ENCODE assay signal across 20 mouse cellular contexts in the genomic region with DNA sequence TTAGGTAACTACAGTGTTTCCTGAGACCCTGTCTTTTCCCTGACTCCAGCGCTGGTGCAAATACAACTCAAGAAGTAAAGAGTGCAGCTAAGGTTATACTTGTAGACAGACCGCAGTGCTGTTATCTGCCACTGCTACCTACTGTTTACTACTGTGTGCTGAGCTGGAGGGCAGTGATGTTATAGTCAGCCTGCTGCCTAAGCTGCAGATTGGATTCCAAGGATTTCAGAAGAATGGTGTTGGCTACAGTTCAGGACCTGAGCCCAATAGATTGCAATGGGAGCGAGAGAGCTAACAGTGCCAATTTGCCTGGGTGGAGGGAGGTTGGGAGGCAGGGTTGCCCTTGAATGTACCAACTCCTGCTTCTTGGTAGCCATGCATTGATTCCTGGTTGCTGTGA. TPM values are rescaled to one million over a fixed set of nuclear protein-coding genes. Genes with fewer than 3 reads are reported as not detected.
DNase-seq lines count a peak whose midpoint lies in the region; ATAC-seq and TF ChIP-seq lines count a peak whose summit lies in the region.
"Had no signal": no experiment of that assay in that cellular context is flagged by ENCODE, and none has a peak within 500 bp of the region (broad histone marks: within the 10 kb centered on the region; RNA-seq: fewer than 3 reads in every experiment).

No protein-coding gene starts in this region.

- H3K27ac ChIP-seq in cerebellum, adult 2 months (ENCODE audit: insufficient read depth, low read length): peak overlapping the region; percentile 51; the same call in 1 of the 2 replicates
- no peak overlapping the region for H3K27ac ChIP-seq in kidney, adult 2 months (ENCODE audit: insufficient read depth, low read depth, low read length)
- H3K27ac ChIP-seq: forebrain, embryonic 15.5 days; heart, embryonic 10.5 days; intestine, embryonic 15.5 days; limb, embryonic 10.5 days; neural tube, embryonic 13.5 days had no signal

- no peaks in the 10 kb centered on the region for H3K27me3 ChIP-seq in cerebellum, adult 2 months (ENCODE audit: control insufficient read depth, insufficient read depth, low read length)
- H3K27me3 ChIP-seq in kidney, adult 2 months (replicated peaks; ENCODE audit: control insufficient read depth, insufficient read depth, low read length): no peaks in the 10 kb centered on the region
- H3K27me3 ChIP-seq: forebrain, embryonic 15.5 days; intestine, embryonic 15.5 days; midbrain, embryonic 15.5 days; neural tube, embryonic 13.5 days; Patski had no signal

- H3K36me3 ChIP-seq in kidney, adult 2 months (ENCODE audit: control insufficient read depth, insufficient read depth, low read length): no peaks in the 10 kb centered on the region
- H3K36me3 ChIP-seq: forebrain, embryonic 15.5 days; intestine, embryonic 15.5 days; midbrain, embryonic 15.5 days; neural tube, embryonic 13.5 days had no signal

- DNase-seq in cerebellum, adult 2 months: peak in 1 of 2 experiments; percentile 48
- DNase-seq in cerebellum, adult 11 months: no peak
- DNase-seq in kidney, adult 2 months: peak; percentile 27
- no peak for DNase-seq in kidney, adult 18-20 months
- DNase-seq in NIH3T3 (ENCODE audit: low read depth): peak; percentile 24
- peak; percentile 4 for DNase-seq in adrenal gland, postnatal 25 days
- no peak for DNase-seq in liver
- DNase-seq: kidney, postnatal 25 days; lung, postnatal 4 days; thymus, postnatal 25 days had no signal

- 53% methylated on average over 3 of the region's 3 CpGs for WGBS in cerebellum, adult 2 months
- WGBS in kidney, adult 2 months: 75% methylated on average over 3 of the region's 3 CpGs

- no peak for ATAC-seq in CD4-positive, CD25-positive, alpha-beta regulatory T cell, adult 4 months
- ATAC-seq: forebrain, embryonic 15.5 days; hindbrain, embryonic 16.5 days; intestine, embryonic 15.5 days; midbrain, embryonic 15.5 days; Patski had no signal

- no peak for TF ChIP-seq CTCF in cerebellum, adult 2 months (IDR thresholded peaks at IDR 0.05; ENCODE audit: borderline replicate concordance, insufficient read depth, low read depth, low read length)
- no peak for TF ChIP-seq CTCF in kidney, adult 2 months (conservative IDR thresholded peaks at IDR 0.05; ENCODE audit: insufficient read depth, insufficient read length, low read depth, low read length)

- H3K4me3 ChIP-seq in cerebellum, adult 2 months (replicated peaks; ENCODE audit: insufficient read depth, low read depth, low read length): no peak overlapping the region
- H3K4me3 ChIP-seq in kidney, adult 2 months (ENCODE audit: insufficient read depth, low read depth, low read length): no peak overlapping the region
- H3K4me3 ChIP-seq: forebrain, embryonic 15.5 days; heart, embryonic 10.5 days; intestine, embryonic 15.5 days; limb, embryonic 10.5 days; midbrain, embryonic 15.5 days; myocyte; neural tube, embryonic 13.5 days had no signal

- TF ChIP-seq POLR2A in cerebellum, adult 2 months (IDR thresholded peaks at IDR 0.05; ENCODE audit: borderline replicate concordance, insufficient read depth, low read length): no peak
- no peak for TF ChIP-seq POLR2A in kidney, adult 2 months (IDR thresholded peaks at IDR 0.05; ENCODE audit: low read depth, low read length)

- H3K4me1 ChIP-seq in cerebellum, adult 2 months (ENCODE audit: control insufficient read depth, insufficient read depth, low read length): peaks cover 18% of the 10 kb centered on the region
- peaks cover 9% of the 10 kb centered on the region; the same call in 1 of the 2 replicates for H3K4me1 ChIP-seq in kidney, adult 2 months (ENCODE audit: control insufficient read depth, insufficient read depth, low read length)

RNA-seq across cellular contexts. Expression of gene Prdm10, which starts 25.5 kb away (rescaled TPM):
- 21.5 and 23.4 TPM in 2 replicates for polyA plus RNA-seq in cerebellum, adult 2 months (2012; rRNA removed)
- 4.1 and 4.9 TPM in 2 replicates for polyA plus RNA-seq in kidney, adult 2 months (2012; rRNA removed)
- total RNA-seq in adrenal gland, postnatal 25 days (2021): 9.7 and 12.1 TPM in 2 replicates
- polyA plus RNA-seq in CD4-positive, CD25-positive, alpha-beta regulatory T cell, adult 4 months (2017; shearing (Covaris generic)): 10 to 100 TPM in 1 of 2 experiments, 1 to 10 TPM in 1; 9.6 to 10.1 TPM

Comparison
In these comparisons a context has a peak if more than half of its experiments do, and no peak if none do; other contexts are left out.
1. DNase-seq: peak in kidney, adult 2 months (single experiment), NIH3T3 (single experiment) and adrenal gland, postnatal 25 days (single experiment); none in cerebellum, adult 11 months (single experiment), kidney, adult 18-20 months (single experiment) and liver (single experiment).